Mouse (Mus musculus) hindbrain, embryonic 10.5 days (tissue): ENCODE results near the gene Mon2. TPM values are rescaled to one million over a fixed set of nuclear protein-coding genes. Genes with fewer than 3 reads are reported as not detected.
A peak's percentile ranks its signal among the peaks of the same experiment; 100 is the strongest.

ENCODE experiments used
- DNase-seq: peaks from one replicate; pipeline ENCODE4 v3.0.0-alpha.2; 2017; ENCODE audit warnings: low spot score
- H3K27ac ChIP-seq: fragments of 300-500 bp; sonication (generic); 2 replicates; pipeline ENCODE4 v1.5.1; 2016; ENCODE audit warnings: mild to moderate bottlenecking, moderate library complexity
- H3K27me3 ChIP-seq: fragments of 300-500 bp; sonication (generic); 2 replicates; pipeline ENCODE4 v1.6.1; 2016; ENCODE audit warnings: mild to moderate bottlenecking; ENCODE audit not compliant: poor library complexity, insufficient read depth, severe bottlenecking
- H3K36me3 ChIP-seq: fragments of 300-500 bp; sonication (generic); 2 replicates; pipeline ENCODE4 v1.6.1; 2016; ENCODE audit warnings: mild to moderate bottlenecking, moderate library complexity
- H3K4me1 ChIP-seq: fragments of 300-500 bp; sonication (generic); replicated peaks from 2 replicates; pipeline ENCODE4 v1.6.1; 2016; ENCODE audit warnings: mild to moderate bottlenecking
- H3K4me3 ChIP-seq: fragments of 300-500 bp; sonication (generic); 2 replicates; pipeline ENCODE4 v1.5.1; 2016; ENCODE audit warnings: mild to moderate bottlenecking, moderate library complexity
- H3K9me3 ChIP-seq: fragments of 300-500 bp; sonication (generic); 2 replicates; pipeline ENCODE4 v1.6.1; 2016; ENCODE audit warnings: mild to moderate bottlenecking, moderate library complexity
- WGBS: fragments of 180-500 bp; shearing (Covaris S2); methylation state at CpG from one replicate; pipeline ENCODE4 v1.1.7; 2016; 5-methylcytosine and 5-hydroxymethylcytosine counted together
- polyA plus RNA-seq: library from polyadenylated mRNA; unstranded; fragments of >200 nt; fragmentation: Nextera tagmentation; extraction: Ambion mirVana; gene quantifications from 2 replicates; pipeline ENCODE4 v1.2.1, GENCODE M21; 2016

The Mon2 gene
- polyA plus RNA-seq, 1 experiment from 2014 or later = 24.8 TPM

DNA sequence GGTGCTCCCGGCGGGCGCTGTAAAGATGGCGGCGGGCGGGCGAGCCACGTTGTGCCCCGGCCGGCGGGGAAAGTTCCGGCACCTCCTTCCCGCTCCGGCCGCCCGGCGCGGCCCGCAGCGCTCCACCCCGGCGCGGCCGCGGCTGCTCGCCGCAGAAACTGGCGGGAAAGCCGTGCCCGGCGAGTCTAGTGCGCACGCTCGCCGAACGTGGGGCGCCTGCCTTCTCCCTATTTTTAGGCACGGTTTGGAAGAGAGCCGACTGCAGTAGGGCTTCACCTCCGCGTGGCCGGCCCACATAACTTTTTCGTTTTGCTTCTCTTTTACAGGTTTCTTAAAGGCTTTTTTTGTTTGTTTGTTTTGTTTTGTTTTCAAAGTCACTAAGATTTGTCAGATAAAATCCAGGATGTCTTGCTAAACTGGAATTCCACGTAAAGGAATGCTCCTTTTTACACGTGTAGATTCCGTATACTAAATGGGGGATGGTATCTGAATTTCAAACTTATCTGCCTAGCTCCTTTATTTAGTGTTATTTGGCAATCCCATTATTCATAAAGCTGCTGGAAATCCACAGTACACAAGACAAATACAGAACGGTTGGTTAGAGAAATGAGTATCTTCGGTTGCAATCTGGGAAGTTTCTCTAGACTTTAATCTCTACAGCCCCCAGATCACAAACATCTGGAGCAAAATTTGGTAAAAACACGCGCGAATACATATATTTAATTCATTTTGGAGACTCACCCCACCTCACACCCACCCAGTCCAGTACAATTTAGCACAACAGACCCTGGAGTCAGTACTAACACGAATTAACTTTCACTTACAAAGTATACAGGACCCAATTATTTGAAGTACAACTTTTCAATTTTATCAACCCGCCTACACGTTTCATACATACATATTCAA lies 89.7 kb downstream of the Mon2 start:
- Histone ChIP-seq H3K27ac (peak overlapping the region; percentile 100), H3K27me3 (no peaks in the 10 kb centered on the region), H3K36me3 (peaks cover 28% of the 10 kb centered on the region), H3K9me3 (no peaks in the 10 kb centered on the region), H3K4me1 (peaks cover 34% of the 10 kb centered on the region), H3K4me3 (peak overlapping the region; percentile 80)
- peak; percentile 81 for DNase-seq
- WGBS = 12% methylated on average over 54 of the region's 54 CpGs

DNA sequence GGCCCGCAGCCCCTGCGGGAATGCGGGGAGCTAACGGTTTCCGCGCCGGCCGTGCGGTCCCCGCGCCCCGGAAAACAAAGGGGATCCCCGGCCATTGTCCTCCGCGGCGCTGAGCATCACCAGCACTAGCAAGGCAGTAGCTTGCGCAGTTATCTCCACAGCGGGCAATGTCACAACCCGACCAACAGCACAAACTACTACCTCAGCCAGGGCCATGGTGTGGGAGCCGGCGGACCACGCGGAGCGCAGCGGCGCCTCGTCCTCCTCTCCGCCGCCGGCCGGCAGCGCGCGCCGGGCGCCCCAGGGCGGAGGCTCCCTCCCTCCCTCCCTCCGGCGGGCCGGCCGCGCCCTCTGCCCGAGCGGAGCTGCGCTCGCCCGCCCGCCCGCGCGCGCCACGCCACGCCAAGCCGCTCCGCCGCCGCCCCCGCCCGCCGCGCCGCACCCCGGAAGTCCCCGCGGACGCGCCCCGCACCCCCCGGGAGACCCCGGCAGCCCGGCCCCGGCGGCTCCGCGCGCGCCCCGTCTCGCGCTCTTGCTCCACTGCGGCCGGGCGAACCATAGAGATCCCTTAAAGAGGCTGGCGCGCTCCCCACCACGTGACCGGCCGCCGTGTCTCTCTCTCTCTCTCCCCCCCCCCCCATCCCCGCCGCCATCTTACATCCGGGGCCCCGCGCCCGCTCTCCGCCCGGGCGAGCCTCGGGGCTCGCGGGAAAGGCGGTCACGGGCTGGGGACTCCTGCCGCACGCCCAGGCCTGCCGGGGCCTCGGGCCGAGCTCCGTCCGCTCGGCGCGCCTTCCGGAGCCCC lies 90.6 kb downstream of the Mon2 start:
- Histone ChIP-seq H3K4me1 (peaks cover 34% of the 10 kb centered on the region), H3K4me3 (peak overlapping the region; percentile 80), H3K9me3 (peaks cover 4% of the 10 kb centered on the region; the same call in 1 of the 2 replicates), H3K27me3 (no peaks in the 10 kb centered on the region), H3K36me3 (peaks cover 28% of the 10 kb centered on the region), H3K27ac (peak overlapping the region; percentile 100)
- under 1% methylated on average over 107 of the region's 115 CpGs for WGBS
- peak; percentile 89 for DNase-seq

DNA sequence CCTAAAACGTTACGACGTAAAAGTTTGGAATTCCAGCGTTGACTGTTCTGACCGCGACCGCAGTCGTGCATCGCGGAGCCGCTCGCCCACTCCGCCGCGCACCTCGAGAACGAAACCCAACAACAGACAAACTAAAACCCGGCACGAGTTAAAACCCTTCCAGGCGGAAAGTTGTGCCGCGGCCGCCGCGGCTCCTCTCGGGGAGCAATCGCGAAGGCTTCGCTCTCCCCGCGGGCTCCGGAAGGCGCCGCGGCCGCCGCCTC lies 91.1 kb downstream of the Mon2 start:
- Histone ChIP-seq H3K27me3 (no peaks in the 10 kb centered on the region), H3K9me3 (peaks cover 5% of the 10 kb centered on the region; the same call in 1 of the 2 replicates), H3K36me3 (peaks cover 30% of the 10 kb centered on the region), H3K4me1 (peaks cover 34% of the 10 kb centered on the region), H3K27ac (peak overlapping the region; percentile 100), H3K4me3 (peak overlapping the region; percentile 80)
- WGBS = under 1% methylated on average over 37 of the region's 37 CpGs
- DNase-seq = no peak

DNA sequence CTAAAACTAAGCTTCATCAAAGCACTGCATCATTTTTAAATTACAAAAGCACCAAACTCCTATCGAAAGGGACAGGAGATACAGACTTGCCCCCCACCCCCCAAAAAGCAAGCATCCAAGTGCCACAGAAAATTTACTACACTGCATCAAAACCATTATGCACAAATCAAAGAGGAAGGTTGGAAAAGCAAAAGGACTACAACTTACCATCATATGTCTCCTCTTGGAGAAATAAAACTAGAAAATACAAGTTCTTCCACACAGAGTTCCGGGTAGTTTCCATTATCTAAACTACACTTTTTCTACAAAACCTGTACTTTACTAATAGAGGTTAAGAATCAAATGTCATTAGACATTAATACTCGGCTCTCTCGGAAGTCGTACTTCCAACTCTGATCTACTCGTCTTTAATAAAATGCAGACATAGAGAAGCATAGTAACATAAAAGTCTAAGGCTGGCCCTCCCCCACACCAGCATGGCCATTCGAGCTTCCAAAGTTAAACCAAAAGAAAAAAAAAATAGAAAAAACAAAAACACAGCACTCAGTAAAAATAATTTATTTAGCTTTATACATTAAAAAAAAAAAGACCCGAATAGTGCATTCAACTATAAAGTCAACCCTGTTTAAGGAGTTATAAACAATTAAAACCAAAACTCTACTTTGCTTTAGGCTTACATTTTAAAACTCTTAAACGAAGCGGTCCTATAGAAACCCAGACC lies 91.6 kb downstream of the Mon2 start:
- peaks cover 8% of the 10 kb centered on the region; the same call in 1 of the 2 replicates for H3K9me3 ChIP-seq
- 5% methylated on average over 10 of the region's 10 CpGs for WGBS
- H3K27ac ChIP-seq = peak overlapping the region; percentile 100
- peak overlapping the region; percentile 80 for H3K4me3 ChIP-seq
- H3K36me3 ChIP-seq = peaks cover 35% of the 10 kb centered on the region
- no peaks in the 10 kb centered on the region for H3K27me3 ChIP-seq
- H3K4me1 ChIP-seq = peaks cover 34% of the 10 kb centered on the region
- no peak for DNase-seq

DNA sequence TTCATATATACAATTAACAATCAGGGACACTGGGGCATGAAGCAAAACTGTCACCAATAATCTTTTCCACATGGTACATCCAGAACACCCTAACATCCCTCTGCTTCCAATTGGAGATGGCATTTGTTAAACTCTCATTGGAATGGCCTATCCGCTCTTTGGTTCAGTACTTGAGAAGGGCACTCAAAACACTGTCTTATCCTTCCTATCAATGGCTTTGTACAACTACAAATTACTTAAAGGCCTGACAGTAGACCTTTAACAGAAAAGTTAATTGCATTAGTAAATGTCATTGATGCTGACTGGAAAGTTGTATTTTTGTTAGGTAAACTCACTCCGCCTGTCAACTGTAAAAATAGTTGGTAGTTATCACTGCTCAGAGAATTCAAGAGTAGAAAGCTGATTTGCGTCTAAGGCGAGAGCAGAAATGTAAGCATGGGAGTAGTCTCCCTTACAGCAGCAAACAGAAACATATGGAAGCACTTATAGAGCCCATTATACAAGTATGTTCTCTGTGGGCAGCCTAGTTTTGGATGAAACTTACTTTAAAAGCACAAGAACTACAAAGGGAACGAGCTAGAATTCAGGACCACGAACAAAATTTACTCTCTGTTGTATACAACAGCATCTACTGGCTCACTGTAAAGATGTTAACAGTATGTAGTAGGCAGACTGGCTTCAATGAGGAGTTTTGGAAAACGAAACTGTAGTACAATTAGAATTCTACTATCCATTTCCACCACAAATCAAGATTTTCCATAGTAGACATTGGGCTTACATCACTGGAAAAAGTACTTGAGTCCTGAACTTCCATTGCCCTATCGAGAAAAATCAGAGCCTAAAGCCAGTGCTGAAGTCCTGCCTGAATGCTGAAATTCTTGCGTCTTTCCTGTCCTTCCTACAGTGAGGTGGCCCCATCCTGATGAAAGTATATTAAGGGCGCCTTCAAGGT lies 92.5 kb downstream of the Mon2 start:
- 56% methylated on average over 10 of the region's 10 CpGs for WGBS
- H3K27ac ChIP-seq = peak overlapping the region; percentile 100
- peak overlapping the region; percentile 80 for H3K4me3 ChIP-seq
- no peak for DNase-seq
- H3K9me3 ChIP-seq = peaks cover 8% of the 10 kb centered on the region; the same call in 1 of the 2 replicates
- peaks cover 34% of the 10 kb centered on the region for H3K4me1 ChIP-seq
- H3K27me3 ChIP-seq = no peaks in the 10 kb centered on the region
- H3K36me3 ChIP-seq = peaks cover 41% of the 10 kb centered on the region

DNA sequence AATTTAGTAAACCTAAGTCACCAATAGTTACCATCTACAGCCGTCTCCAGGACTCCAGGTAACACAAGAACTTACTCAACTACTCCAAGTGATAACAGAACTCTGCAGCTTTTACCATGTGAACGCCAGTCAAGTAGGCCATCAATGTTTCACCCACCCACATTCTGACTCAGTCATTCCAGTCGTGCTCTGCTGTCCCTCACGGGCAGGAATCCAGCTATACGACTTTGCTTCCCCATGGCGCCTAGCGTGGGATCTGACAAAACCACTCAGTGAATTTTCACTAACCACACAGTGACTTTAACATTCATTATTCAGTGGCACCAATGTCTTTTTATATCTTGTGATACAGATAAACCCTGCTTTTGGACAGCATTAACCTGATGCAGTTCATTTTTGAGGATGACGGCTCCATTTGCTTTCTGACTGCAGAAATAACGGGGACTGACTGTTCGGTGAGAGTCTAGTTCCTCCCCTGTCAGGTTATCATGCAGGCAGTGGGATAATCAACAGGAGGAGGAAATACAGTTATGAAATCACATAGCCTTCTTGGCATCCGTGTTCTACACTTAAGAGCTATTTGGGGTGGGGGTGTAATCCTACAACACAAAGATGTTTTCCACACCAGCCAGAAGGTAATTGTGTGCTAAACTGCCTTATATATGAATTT lies 93.3 kb downstream of the Mon2 start:
- DNase-seq = no peak
- peak overlapping the region; percentile 100; the same call in 1 of the 2 replicates for H3K27ac ChIP-seq
- 86% methylated on average over 11 of the region's 11 CpGs for WGBS
- H3K27me3 ChIP-seq = no peaks in the 10 kb centered on the region
- H3K9me3 ChIP-seq = peaks cover 8% of the 10 kb centered on the region; the same call in 1 of the 2 replicates
- peaks cover 30% of the 10 kb centered on the region for H3K4me1 ChIP-seq
- H3K4me3 ChIP-seq = peak overlapping the region; percentile 80
- H3K36me3 ChIP-seq = peaks cover 44% of the 10 kb centered on the region

DNA sequence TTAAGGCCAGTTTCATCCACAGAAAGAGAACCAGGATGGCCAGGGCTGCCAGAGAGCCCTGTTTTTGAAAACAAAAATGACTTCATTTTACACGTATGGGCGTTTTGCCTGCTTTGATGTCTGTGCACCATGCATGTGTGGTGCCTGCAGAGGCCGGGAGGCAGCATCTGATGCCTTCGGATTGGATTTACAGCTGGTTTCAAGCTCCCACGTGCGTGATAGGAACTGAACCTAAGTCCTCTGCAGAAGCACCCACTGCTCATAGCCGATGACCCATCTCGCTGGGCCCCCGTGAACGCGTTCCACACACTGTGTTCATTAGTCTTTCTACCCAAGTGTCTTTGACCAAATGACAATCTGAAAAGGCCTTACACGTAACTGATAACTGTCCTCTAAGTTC lies 96.2 kb downstream of the Mon2 start:
- peaks cover 29% of the 10 kb centered on the region for H3K4me1 ChIP-seq
- peaks cover 44% of the 10 kb centered on the region for H3K36me3 ChIP-seq
- H3K27me3 ChIP-seq = no peaks in the 10 kb centered on the region
- no peak overlapping the region for H3K4me3 ChIP-seq
- peaks cover 8% of the 10 kb centered on the region; the same call in 1 of the 2 replicates for H3K9me3 ChIP-seq
- 96% methylated on average over 12 of the region's 12 CpGs for WGBS
- DNase-seq = no peak
- no peak overlapping the region for H3K27ac ChIP-seq

DNA sequence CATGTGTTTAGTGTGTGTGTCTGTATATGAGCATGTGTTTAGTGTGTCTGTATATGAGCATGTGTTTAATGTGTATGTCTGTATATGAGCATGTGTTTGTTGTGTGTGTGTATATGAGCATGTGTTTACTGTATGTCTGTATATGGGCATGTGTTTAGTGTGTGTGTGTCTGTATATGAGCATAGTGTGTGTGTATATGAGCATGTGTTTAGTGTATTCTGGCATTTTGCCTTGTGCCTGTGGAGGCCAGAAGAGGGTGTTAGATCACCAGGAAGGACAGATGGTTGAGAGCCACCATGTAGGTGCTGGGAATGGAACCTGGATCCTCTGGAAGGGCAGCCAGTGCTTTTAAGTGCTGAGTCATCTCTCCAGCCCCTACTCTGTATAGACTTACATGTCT lies 96.9 kb downstream of the Mon2 start:
- DNase-seq = no peak
- H3K27ac ChIP-seq = no peak overlapping the region
- H3K36me3 ChIP-seq = peaks cover 44% of the 10 kb centered on the region

DNA sequence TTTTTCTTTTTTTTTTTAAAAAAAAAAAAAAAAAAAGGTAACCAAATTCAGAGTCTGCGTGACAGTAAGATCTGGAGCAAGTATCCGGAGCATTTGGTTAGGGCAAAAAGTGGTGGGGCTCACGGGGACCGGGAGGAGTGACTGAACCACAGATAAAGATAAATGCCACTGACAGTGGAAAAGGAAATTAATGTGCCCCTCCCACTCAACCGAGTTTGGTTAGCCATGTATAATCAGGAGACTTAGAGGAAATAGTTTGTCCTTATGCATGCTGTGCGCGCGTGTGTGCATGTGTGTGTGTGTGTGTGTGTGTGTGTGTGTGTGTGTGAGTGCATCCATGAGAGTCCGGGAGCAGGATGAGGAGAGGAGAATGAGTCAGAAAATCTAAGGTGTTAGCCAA lies 100.3 kb downstream of the Mon2 start:
- Histone ChIP-seq H3K27ac (no peak overlapping the region), H3K36me3 (peaks cover 22% of the 10 kb centered on the region), H3K4me1 (peaks cover 14% of the 10 kb centered on the region; the same call in 1 of the 2 replicates), H3K9me3 (peaks cover 6% of the 10 kb centered on the region; the same call in 1 of the 2 replicates), H3K4me3 (no peak overlapping the region), H3K27me3 (no peaks in the 10 kb centered on the region)
- DNase-seq = no peak
- WGBS = 88% methylated on average over 9 of the region's 9 CpGs

More for the DNA sequence above, 96.9 kb downstream of the Mon2 start:
- H3K27me3 ChIP-seq = no peaks in the 10 kb centered on the region
- peaks cover 29% of the 10 kb centered on the region for H3K4me1 ChIP-seq
- peaks cover 8% of the 10 kb centered on the region; the same call in 1 of the 2 replicates for H3K9me3 ChIP-seq
- H3K4me3 ChIP-seq = no peak overlapping the region

DNA sequence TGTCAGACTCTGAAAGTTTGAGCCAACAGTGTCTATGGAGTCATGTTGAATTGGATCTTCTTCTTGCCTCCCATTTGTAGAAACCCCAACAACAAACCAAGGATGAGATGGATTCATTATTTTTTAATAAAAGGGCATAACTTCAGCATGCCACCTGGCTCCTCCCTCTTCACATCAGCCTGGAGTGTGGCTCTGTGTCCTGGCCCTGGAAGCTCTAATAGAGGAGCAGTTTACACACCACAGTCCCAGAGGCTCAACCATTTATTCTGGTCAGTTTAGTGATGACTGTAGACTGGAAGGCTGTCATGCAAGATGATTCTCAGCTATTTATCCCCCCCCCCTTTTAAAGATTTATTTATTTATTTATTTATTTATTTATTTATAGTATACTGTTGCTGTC lies 103.1 kb downstream of the Mon2 start:
- Histone ChIP-seq H3K9me3 (no peaks in the 10 kb centered on the region), H3K4me1 (peaks cover 14% of the 10 kb centered on the region; the same call in 1 of the 2 replicates)
- DNase-seq = no peak

DNA sequence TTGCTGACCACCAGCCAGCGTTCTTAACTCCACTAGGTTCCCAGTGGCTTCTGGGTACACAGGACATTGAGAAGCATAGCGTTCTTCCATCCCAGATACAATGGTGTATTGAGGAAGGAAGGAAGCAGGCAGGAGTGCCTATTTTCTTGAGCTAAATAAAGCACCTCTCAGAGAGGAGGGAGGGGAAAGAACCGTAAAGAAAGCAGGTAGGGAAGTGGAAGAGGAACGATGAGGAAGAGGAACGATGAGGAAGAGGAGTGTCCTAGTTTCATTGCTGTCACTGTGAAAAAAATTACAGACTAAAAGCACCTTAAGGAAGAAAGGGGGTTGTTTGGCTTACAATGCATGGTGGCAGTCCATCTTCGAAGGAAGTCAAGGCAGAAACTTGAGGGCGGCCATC lies 106.1 kb downstream of the Mon2 start:
- Histone ChIP-seq H3K4me1 (no peaks in the 10 kb centered on the region), H3K27me3 (no peaks in the 10 kb centered on the region), H3K36me3 (no peaks in the 10 kb centered on the region), H3K27ac (no peak overlapping the region), H3K4me3 (no peak overlapping the region), H3K9me3 (0 out of 2 replicates have a peak, but pooled peaks cover 3% of the 10 kb centered on the region)
- 90% methylated on average over 7 of the region's 7 CpGs for WGBS
- no peak for DNase-seq

More for the DNA sequence above, 103.1 kb downstream of the Mon2 start:
- no peaks in the 10 kb centered on the region for H3K36me3 ChIP-seq
- H3K27ac ChIP-seq = no peak overlapping the region
- H3K4me3 ChIP-seq = no peak overlapping the region
- no peaks in the 10 kb centered on the region for H3K27me3 ChIP-seq
